Mouse (Mus musculus) heart, adult 2 months (tissue): ENCODE data around the gene Tmtc1. TPM values are rescaled to one million over a fixed set of nuclear protein-coding genes. Genes with fewer than 3 reads are reported as not detected.

Experiments
- DNase-seq, 2 experiments: peaks; one replicate each; pipeline ENCODE4 v3.0.0; 2021
- H3K27ac ChIP-seq: fragments of 200-600 bp; 2 replicates; pipeline ENCODE4 v1.8.1; 2022
- H3K27me3 ChIP-seq: fragments of 200-500 bp; 2 replicates; pipeline ENCODE4 v1.6.1; 2012; ENCODE audit warnings: mild to moderate bottlenecking, low read length, inconsistent platforms, mixed read lengths; ENCODE audit not compliant: control insufficient read depth, insufficient read depth
- H3K36me3 ChIP-seq: fragments of 200-500 bp; 2 replicates; pipeline ENCODE4 v1.6.1; 2012; ENCODE audit warnings: low read length, inconsistent platforms; ENCODE audit not compliant: control insufficient read depth, insufficient read depth
- H3K4me1 ChIP-seq: fragments of 200-500 bp; 2 replicates; pipeline ENCODE4 v1.6.1; 2011; ENCODE audit warnings: low read length; ENCODE audit not compliant: control insufficient read depth, insufficient read depth
- H3K4me3 ChIP-seq: fragments of 200-600 bp; 2 replicates; pipeline ENCODE4 v1.8.1; 2022
- H3K79me2 ChIP-seq: fragments of 200-500 bp; replicated peaks from 2 replicates; pipeline ENCODE4 v1.6.1; 2012; ENCODE audit warnings: mild to moderate bottlenecking, inconsistent platforms, low read length, moderate library complexity, mixed read lengths; ENCODE audit not compliant: control insufficient read depth, insufficient read depth
- H3K9ac ChIP-seq: fragments of 200-500 bp; 2 replicates; pipeline ENCODE4 v1.6.1; 2012; ENCODE audit warnings: low read depth, mild to moderate bottlenecking, control low read depth, inconsistent platforms, low read length, mixed read lengths
- CTCF ChIP-seq: fragments of 200-600 bp; IDR thresholded peaks from 2 replicates; pipeline ENCODE4 v1.8.1; 2022; ENCODE audit warnings: antibody characterized with exemption, mild to moderate bottlenecking, moderate library complexity
- EP300 ChIP-seq: fragments of 200-500 bp; IDR thresholded peaks from 2 replicates; pipeline ENCODE4 v1.6.1; 2011; ENCODE audit warnings: low read depth, low read length, control low read depth; ENCODE audit not compliant: insufficient read depth
- POLR2A ChIP-seq: fragments of 200-500 bp; IDR thresholded peaks from 2 replicates; pipeline ENCODE4 v1.6.1; 2011; ENCODE audit warnings: mild to moderate bottlenecking, low read depth, low read length, control low read depth; ENCODE audit not compliant: insufficient read depth
- WGBS: fragments of 180-500 bp; shearing (Covaris S2); methylation state at CpG from one replicate; pipeline ENCODE4 v1.1.7; 2018; 5-methylcytosine and 5-hydroxymethylcytosine counted together
- intact Hi-C: fragments of 180-260 bp; cut with DNase I; formaldehyde crosslinking; loops from one replicate; pipeline ENCODE4 v1.15.1; 2025
- polyA plus RNA-seq: library from polyadenylated mRNA; depleted of rRNA; stranded (reverse); fragments of >200 nt; gene quantifications from 2 replicates; pipeline ENCODE4 v1.2.3, GENCODE M21; 2012
- total RNA-seq, 2 experiments: library from RNA; stranded (reverse); gene quantifications; 2 replicates each; pipeline ENCODE4 v1.2.3; 2021

Tmtc1 gene
- total and polyA plus RNA-seq, 3 experiments: 46.3 to 131 (median 89.4) TPM

- DNase-seq: no peak
- Histone ChIP-seq H3K27ac (no peak overlapping the region), H3K9ac (no peak overlapping the region), H3K79me2 (no peaks in the 10 kb centered on the region), H3K36me3 (0 out of 2 replicates have a peak, but pooled peaks cover 2% of the 10 kb centered on the region), H3K27me3 (no peaks in the 10 kb centered on the region), H3K4me3 (no peak overlapping the region), H3K4me1 (no peaks in the 10 kb centered on the region; the same call in 1 of the 2 replicates)
- TF ChIP-seq EP300 (no peak), CTCF (no peak)
- 87% methylated on average over 2 of the region's 2 CpGs for whole genome bisulfite sequencing
- intact Hi-C loops: no loop called here
Measured at GRCm38 (mm10) chr6:148257805-148258204, 186.4 kb downstream of the Tmtc1 start.

GRCm38 (mm10) chr6:148256109-148256508 is 188.1 kb downstream of the Tmtc1 start:
- no peaks in the 10 kb centered on the region; the same call in 1 of the 2 replicates for H3K4me1 ChIP-seq
- 87% methylated on average over 3 of the region's 3 CpGs for WGBS
- no peak for TF ChIP-seq EP300
- TF ChIP-seq POLR2A: no peak
- no peak for TF ChIP-seq CTCF
- no peak overlapping the region for H3K27ac ChIP-seq
- no peaks in the 10 kb centered on the region for H3K79me2 ChIP-seq
- intact Hi-C loops: no loop called here
- H3K36me3 ChIP-seq: no peaks in the 10 kb centered on the region
- no peak for DNase-seq
- H3K4me3 ChIP-seq: no peak overlapping the region
- no peaks in the 10 kb centered on the region for H3K27me3 ChIP-seq
- H3K9ac ChIP-seq: no peak overlapping the region

GRCm38 (mm10) chr6:148255395-148256053 is 188.7 kb downstream of the Tmtc1 start:
- intact Hi-C loops: no loop called here
- H3K36me3 ChIP-seq: no peaks in the 10 kb centered on the region
- 71% methylated on average over 1 of the region's 1 CpGs for WGBS

GRCm38 (mm10) chr6:148249221-148249620 is 195.0 kb downstream of the Tmtc1 start:
- no peaks in the 10 kb centered on the region; the same call in 1 of the 2 replicates for H3K4me1 ChIP-seq
- H3K27me3 ChIP-seq: no peaks in the 10 kb centered on the region
- H3K36me3 ChIP-seq: no peaks in the 10 kb centered on the region
- no peak for DNase-seq
- H3K79me2 ChIP-seq: no peaks in the 10 kb centered on the region
- no peak overlapping the region for H3K4me3 ChIP-seq
- WGBS: 68% methylated on average over 3 of the region's 3 CpGs
- TF ChIP-seq EP300 (no peak), CTCF (no peak), POLR2A (no peak)
- no peak overlapping the region for H3K27ac ChIP-seq
- intact Hi-C loops: loop anchor here (5.0 to 10.0 kb wide), 3 partner anchors 268 to 506 kb away; no protein-coding TSS in a partner anchor
- no peak overlapping the region for H3K9ac ChIP-seq

More at GRCm38 (mm10) chr6:148255395-148256053, 188.7 kb downstream of the Tmtc1 start:
- TF ChIP-seq POLR2A (no peak), CTCF (no peak), EP300 (no peak)
- no peaks in the 10 kb centered on the region for H3K27me3 ChIP-seq
- H3K27ac ChIP-seq: no peak overlapping the region
- no peak overlapping the region for H3K9ac ChIP-seq
- no peaks in the 10 kb centered on the region; the same call in 1 of the 2 replicates for H3K4me1 ChIP-seq
- no peaks in the 10 kb centered on the region for H3K79me2 ChIP-seq
- DNase-seq: no peak
- no peak overlapping the region for H3K4me3 ChIP-seq

GRCm38 (mm10) chr6:148248625-148249024 is 195.6 kb downstream of the Tmtc1 start:
- intact Hi-C loops: loop anchor here (5.0 to 10.0 kb wide), 3 partner anchors 269 to 506 kb away; no protein-coding TSS in a partner anchor
- Histone ChIP-seq H3K79me2 (no peaks in the 10 kb centered on the region), H3K4me1 (no peaks in the 10 kb centered on the region; the same call in 1 of the 2 replicates), H3K27ac (no peak overlapping the region), H3K36me3 (no peaks in the 10 kb centered on the region), H3K27me3 (no peaks in the 10 kb centered on the region), H3K4me3 (no peak overlapping the region), H3K9ac (no peak overlapping the region)
- DNase-seq: no peak
- WGBS: 34% methylated on average over 2 of the region's 2 CpGs
- TF ChIP-seq CTCF (peak; percentile 80), POLR2A (no peak)

GRCm38 (mm10) chr6:148246544-148246943 is 197.6 kb downstream of the Tmtc1 start:
- 74% methylated on average over 7 of the region's 7 CpGs for WGBS
- H3K9ac ChIP-seq: no peak overlapping the region
- no peaks in the 10 kb centered on the region; the same call in 1 of the 2 replicates for H3K4me1 ChIP-seq
- intact Hi-C loops: loop anchor here (5.0 to 10.0 kb wide), 3 partner anchors 271 to 508 kb away; no protein-coding TSS in a partner anchor
- no peaks in the 10 kb centered on the region for H3K27me3 ChIP-seq
- DNase-seq: no peak
- H3K4me3 ChIP-seq: no peak overlapping the region
- H3K36me3 ChIP-seq: no peaks in the 10 kb centered on the region
- TF ChIP-seq POLR2A (no peak), CTCF (no peak), EP300 (no peak)
- H3K79me2 ChIP-seq: no peaks in the 10 kb centered on the region
- no peak overlapping the region for H3K27ac ChIP-seq
